Mouse (Mus musculus) cortical plate, adult 2 months (tissue): Measurements from ENCODE around the gene Creg2. TPM values are rescaled to one million over a fixed set of nuclear protein-coding genes. Genes with fewer than 3 reads are reported as not detected.
A peak's percentile ranks its signal among the peaks of the same experiment; 100 is the strongest.

ENCODE experiments used
- H3K27ac ChIP-seq: fragments of 200-500 bp; 2 replicates; pipeline ENCODE4 v1.5.1; 2012; ENCODE audit warnings: low read length, control low read depth, inconsistent platforms; ENCODE audit not compliant: insufficient read depth
- H3K4me1 ChIP-seq: fragments of 200-500 bp; 2 replicates; pipeline ENCODE4 v1.6.1; 2011; ENCODE audit warnings: low read length; ENCODE audit not compliant: control insufficient read depth, insufficient read depth
- H3K4me3 ChIP-seq: fragments of 200-500 bp; 2 replicates; pipeline ENCODE4 v1.5.1; 2011; ENCODE audit warnings: mild to moderate bottlenecking, low read length, control low read depth; ENCODE audit not compliant: insufficient read depth
- CTCF ChIP-seq: fragments of 200-500 bp; IDR thresholded peaks from 2 replicates; pipeline ENCODE4 v1.5.1; 2011; ENCODE audit warnings: mild to moderate bottlenecking, control low read depth, low read length; ENCODE audit not compliant: insufficient read depth; ENCODE audit errors: extremely low read depth
- POLR2A ChIP-seq: fragments of 200-500 bp; IDR thresholded peaks from 2 replicates; pipeline ENCODE4 v1.6.1; 2011; ENCODE audit warnings: mild to moderate bottlenecking, low read length, control low read depth; ENCODE audit not compliant: insufficient read depth; ENCODE audit errors: extremely low read depth
- polyA plus RNA-seq: library from polyadenylated mRNA; depleted of rRNA; stranded (reverse); fragments of >200 nt; gene quantifications from 2 replicates; pipeline ENCODE4 v1.2.3, GENCODE M21; 2012

Creg2 gene
- polyA plus RNA-seq, 1 experiment = 32.8 TPM

- no peak for TF ChIP-seq POLR2A
- TF ChIP-seq CTCF = no peak
Observed at GRCm38 (mm10) chr1:39636196-39636595, 15.1 kb downstream of the Creg2 start.

GRCm38 (mm10) chr1:39628606-39629005 is 22.7 kb downstream of the Creg2 start:
- no peak overlapping the region for H3K27ac ChIP-seq
- no peak for TF ChIP-seq POLR2A
- no peak for TF ChIP-seq CTCF
- H3K4me1 ChIP-seq = no peaks in the 10 kb centered on the region
- H3K4me3 ChIP-seq = no peak overlapping the region

More at GRCm38 (mm10) chr1:39636196-39636595, 15.1 kb downstream of the Creg2 start:
- Histone ChIP-seq H3K27ac (no peak overlapping the region), H3K4me1 (peaks cover 8% of the 10 kb centered on the region), H3K4me3 (no peak overlapping the region)

GRCm38 (mm10) chr1:39625491-39625890 is 25.8 kb downstream of the Creg2 start:
- no peak for TF ChIP-seq POLR2A
- TF ChIP-seq CTCF = no peak
- Histone ChIP-seq H3K4me3 (no peak overlapping the region), H3K27ac (no peak overlapping the region), H3K4me1 (no peaks in the 10 kb centered on the region)

DNA sequence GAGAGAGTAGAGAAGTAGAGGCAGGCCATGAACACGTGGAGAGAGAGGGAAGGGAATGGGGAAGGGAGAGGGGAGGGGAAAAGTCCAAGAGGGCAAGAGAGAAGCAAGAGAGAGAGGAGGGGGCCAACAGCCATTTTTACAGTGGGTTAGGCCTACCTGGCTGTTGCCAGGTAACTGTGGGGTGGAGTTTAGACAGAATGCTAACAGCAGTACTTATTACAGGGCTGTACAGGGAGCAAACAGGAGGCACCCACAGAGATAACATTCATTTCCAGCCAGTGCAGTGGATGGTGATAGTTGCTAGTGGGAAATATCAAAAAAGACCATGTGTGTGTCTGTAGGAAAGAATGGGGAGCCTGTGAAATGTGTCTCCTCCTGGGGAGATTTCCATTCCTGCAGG is 27.5 kb downstream of the Creg2 start:
- Histone ChIP-seq H3K4me3 (no peak overlapping the region), H3K27ac (no peak overlapping the region), H3K4me1 (no peaks in the 10 kb centered on the region)
- no peak for TF ChIP-seq CTCF
- TF ChIP-seq POLR2A = no peak

GRCm38 (mm10) chr1:39623106-39623505 is 28.2 kb downstream of the Creg2 start:
- no peaks in the 10 kb centered on the region for H3K4me1 ChIP-seq
- TF ChIP-seq POLR2A (no peak), CTCF (no peak)

DNA sequence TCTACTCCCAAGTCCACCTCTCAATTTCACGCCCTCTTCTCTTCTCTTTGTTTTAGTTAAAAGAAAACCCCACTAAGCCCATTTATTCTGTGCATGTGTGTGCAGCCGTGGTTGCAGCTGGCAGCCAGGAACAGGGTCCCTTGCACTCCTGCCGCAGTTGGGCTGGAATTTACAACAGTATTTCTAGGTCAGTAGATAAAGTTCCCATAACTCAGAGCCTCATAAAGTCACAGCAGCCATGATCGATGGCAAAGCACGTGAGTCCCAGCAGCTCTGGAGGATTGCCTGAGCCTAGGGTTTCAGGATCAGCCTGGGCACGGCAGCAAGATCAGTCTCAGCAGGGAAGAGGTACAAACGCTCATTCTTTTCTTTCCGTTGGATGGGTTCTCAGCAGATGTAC is 32.8 kb downstream of the Creg2 start:
- H3K4me3 ChIP-seq = no peak overlapping the region
- no peak overlapping the region for H3K27ac ChIP-seq
- no peaks in the 10 kb centered on the region for H3K4me1 ChIP-seq
- no peak for TF ChIP-seq CTCF
- TF ChIP-seq POLR2A = no peak

More at GRCm38 (mm10) chr1:39623106-39623505, 28.2 kb downstream of the Creg2 start:
- H3K4me3 ChIP-seq = no peak overlapping the region
- no peak overlapping the region for H3K27ac ChIP-seq

DNA sequence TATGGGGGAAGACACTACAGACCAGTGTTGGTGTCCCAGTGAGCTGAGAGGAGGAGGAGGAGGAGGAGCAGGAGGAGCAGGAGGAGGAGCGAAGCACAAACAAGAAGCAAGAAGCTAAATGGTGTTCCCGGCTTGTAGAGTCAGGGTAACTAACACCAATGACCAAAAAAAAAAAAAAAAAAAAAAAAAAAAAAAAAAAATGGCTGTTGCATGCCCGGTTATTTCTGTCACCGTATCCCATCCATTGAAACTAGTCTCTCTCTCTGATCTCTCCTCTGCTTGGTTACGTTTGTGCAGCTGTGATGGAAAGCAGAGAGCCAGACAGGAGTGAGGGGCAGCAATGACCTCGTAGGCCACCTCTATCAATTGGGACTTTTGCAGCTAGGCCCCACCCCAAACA is 35.7 kb downstream of the Creg2 start:
- no peak for TF ChIP-seq POLR2A
- no peak for TF ChIP-seq CTCF

GRCm38 (mm10) chr1:39614462-39615279 is 36.6 kb downstream of the Creg2 start:
- no peak overlapping the region for H3K27ac ChIP-seq
- no peak overlapping the region for H3K4me3 ChIP-seq
- TF ChIP-seq POLR2A (no peak), CTCF (peak; percentile 67)
- no peaks in the 10 kb centered on the region for H3K4me1 ChIP-seq

More for the DNA sequence above, 35.7 kb downstream of the Creg2 start:
- H3K4me1 ChIP-seq = no peaks in the 10 kb centered on the region
- H3K4me3 ChIP-seq = no peak overlapping the region
- H3K27ac ChIP-seq = no peak overlapping the region

GRCm38 (mm10) chr1:39613061-39613460 is 38.2 kb downstream of the Creg2 start:
- Histone ChIP-seq H3K4me3 (no peak overlapping the region), H3K4me1 (no peaks in the 10 kb centered on the region), H3K27ac (no peak overlapping the region)
- no peak for TF ChIP-seq CTCF

GRCm38 (mm10) chr1:39612491-39612890 is 38.8 kb downstream of the Creg2 start:
- Histone ChIP-seq H3K4me3 (no peak overlapping the region), H3K27ac (no peak overlapping the region), H3K4me1 (no peaks in the 10 kb centered on the region)
- TF ChIP-seq CTCF (no peak), POLR2A (no peak)
